Mouse (Mus musculus) kidney, adult 2 months (tissue): ENCODE measurements around the gene Gsdma. TPM values are rescaled to one million over a fixed set of nuclear protein-coding genes. Genes with fewer than 3 reads are reported as not detected.

Source experiments
- DNase-seq: peaks from one replicate; pipeline ENCODE4 v3.0.0; 2021
- H3K27ac ChIP-seq: fragments of 200-500 bp; 2 replicates; pipeline ENCODE4 v1.5.1; 2012; ENCODE audit warnings: low read depth, low read length, control low read depth, inconsistent platforms; ENCODE audit not compliant: insufficient read depth
- H3K27me3 ChIP-seq: fragments of 200-500 bp; replicated peaks from 2 replicates; pipeline ENCODE4 v1.6.1; 2012; ENCODE audit warnings: mild to moderate bottlenecking, moderate library complexity, low read length, inconsistent platforms; ENCODE audit not compliant: control insufficient read depth, insufficient read depth
- H3K36me3 ChIP-seq: fragments of 200-500 bp; 2 replicates; pipeline ENCODE4 v1.6.1; 2012; ENCODE audit warnings: mild to moderate bottlenecking, moderate library complexity, low read length, inconsistent platforms; ENCODE audit not compliant: control insufficient read depth, insufficient read depth
- H3K4me1 ChIP-seq: fragments of 200-500 bp; 2 replicates; pipeline ENCODE4 v1.6.1; 2011; ENCODE audit warnings: low read length; ENCODE audit not compliant: control insufficient read depth, insufficient read depth
- H3K4me3 ChIP-seq: fragments of 200-500 bp; 2 replicates; pipeline ENCODE4 v1.5.1; 2011; ENCODE audit warnings: mild to moderate bottlenecking, low read depth, low read length, control low read depth; ENCODE audit not compliant: insufficient read depth
- CTCF ChIP-seq: fragments of 200-500 bp; conservative IDR thresholded peaks from 2 replicates; pipeline ENCODE4 v1.5.1; 2011; ENCODE audit warnings: low read depth, mild to moderate bottlenecking, control low read depth, low read length, moderate library complexity, mixed read lengths; ENCODE audit not compliant: insufficient read depth, insufficient read length
- POLR2A ChIP-seq: fragments of 200-500 bp; IDR thresholded peaks from one replicate; pipeline ENCODE4 v1.6.1; 2011; ENCODE audit warnings: low read depth, low read length, control low read depth
- WGBS: fragments of 180-500 bp; shearing (Covaris S2); methylation state at CpG from one replicate; pipeline ENCODE4 v1.1.7; 2018; 5-methylcytosine and 5-hydroxymethylcytosine counted together
- polyA plus RNA-seq: library from polyadenylated mRNA; depleted of rRNA; stranded (reverse); fragments of >200 nt; gene quantifications from 2 replicates; pipeline ENCODE4 v1.2.3, GENCODE M21; 2012

The Gsdma gene
- polyA plus RNA-seq, 1 experiment, result not detected

DNA sequence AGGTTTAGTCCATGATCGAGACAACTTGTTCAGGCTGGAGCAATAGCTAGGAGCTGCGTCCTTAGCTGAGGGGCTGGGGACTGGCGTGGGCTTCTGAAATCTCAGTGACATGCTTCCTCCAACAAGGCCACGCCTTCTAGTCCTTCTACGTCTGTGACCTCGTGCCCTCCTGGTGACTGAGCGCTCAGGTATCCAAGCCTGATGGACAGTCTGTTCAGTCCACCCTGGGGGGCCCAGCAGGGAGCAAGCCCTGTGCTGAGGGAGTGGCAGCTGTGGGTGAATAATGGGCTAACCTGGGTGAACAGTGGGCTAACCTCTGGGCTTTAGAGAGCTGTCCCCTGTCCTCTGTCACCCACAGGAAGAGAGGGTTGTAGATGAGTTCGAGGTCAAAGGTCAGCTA lies 23.9 kb downstream of the Gsdma start:
- Histone ChIP-seq H3K36me3 (peaks cover 13% of the 10 kb centered on the region), H3K4me3 (no peak overlapping the region), H3K27me3 (no peaks in the 10 kb centered on the region), H3K4me1 (peaks cover 29% of the 10 kb centered on the region), H3K27ac (peak overlapping the region; percentile 41; the same call in 1 of the 2 replicates)
- DNase-seq, result no peak
- TF ChIP-seq POLR2A (no peak), CTCF (no peak)
- 48% methylated on average over 8 of the region's 8 CpGs for WGBS

- Histone ChIP-seq H3K27ac (peak overlapping the region; percentile 47), H3K27me3 (no peaks in the 10 kb centered on the region), H3K4me1 (peaks cover 11% of the 10 kb centered on the region), H3K4me3 (no peak overlapping the region), H3K36me3 (peaks cover 10% of the 10 kb centered on the region)
- WGBS, result 51% methylated on average over 13 of the region's 13 CpGs
- no peak for DNase-seq
- TF ChIP-seq CTCF, result no peak
- no peak for TF ChIP-seq POLR2A
Measured at GRCm38 (mm10) chr11:98693201-98693600, 29.1 kb downstream of the Gsdma start.

DNA sequence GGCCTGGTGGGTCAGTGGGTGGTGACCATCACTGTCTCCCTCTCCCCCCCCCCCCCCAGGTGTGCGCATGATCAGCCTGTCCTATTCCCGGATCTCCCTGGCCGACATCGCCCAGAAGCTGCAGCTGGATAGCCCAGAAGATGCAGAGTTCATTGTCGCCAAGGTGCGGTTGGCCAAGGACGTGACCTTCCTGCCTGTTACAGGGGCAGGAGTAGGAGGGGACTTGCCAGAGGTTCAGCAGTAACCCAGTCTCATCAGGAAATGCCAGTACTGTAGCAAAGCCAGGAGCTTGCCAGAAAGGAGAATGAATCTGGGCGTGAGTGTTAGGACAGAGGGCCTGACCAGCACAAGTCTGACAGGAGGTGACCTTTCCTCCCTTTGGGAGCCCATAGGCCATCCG lies 29.6 kb downstream of the Gsdma start:
- Histone ChIP-seq H3K36me3 (peaks cover 10% of the 10 kb centered on the region), H3K4me1 (peaks cover 11% of the 10 kb centered on the region), H3K27me3 (no peaks in the 10 kb centered on the region), H3K27ac (peak overlapping the region; percentile 47), H3K4me3 (no peak overlapping the region)
- peak; percentile 46 for DNase-seq
- 60% methylated on average over 9 of the region's 9 CpGs for WGBS
- TF ChIP-seq POLR2A, result no peak
- no peak for TF ChIP-seq CTCF

GRCm38 (mm10) chr11:98694301-98694700 lies 30.1 kb downstream of the Gsdma start:
- 53% methylated on average over 9 of the region's 9 CpGs for WGBS
- no peaks in the 10 kb centered on the region for H3K27me3 ChIP-seq
- H3K27ac ChIP-seq, result no peak overlapping the region
- no peak overlapping the region for H3K4me3 ChIP-seq
- H3K36me3 ChIP-seq, result peaks cover 10% of the 10 kb centered on the region
- no peak for TF ChIP-seq POLR2A
- no peak for TF ChIP-seq CTCF
- H3K4me1 ChIP-seq, result peaks cover 11% of the 10 kb centered on the region
- no peak for DNase-seq

DNA sequence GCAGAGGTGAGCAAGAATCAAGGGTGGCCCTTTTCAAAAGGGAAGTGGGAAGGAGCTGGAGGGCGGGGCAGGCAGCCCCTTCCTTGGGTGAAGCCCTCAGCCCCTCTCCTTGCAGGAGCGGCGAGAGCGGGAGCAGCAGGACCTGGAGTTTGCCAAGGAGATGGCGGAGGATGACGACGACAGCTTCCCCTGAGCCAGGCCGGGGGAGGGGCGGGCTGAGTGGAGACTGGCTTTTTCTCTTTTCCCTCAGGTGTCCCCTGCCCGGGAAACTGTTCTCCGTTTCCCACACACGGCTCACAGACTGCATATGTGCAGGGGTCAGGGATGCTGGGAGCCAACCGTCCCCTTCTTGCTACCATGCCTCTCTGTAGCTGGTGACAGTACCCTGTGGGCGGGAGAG lies 31.3 kb downstream of the Gsdma start:
- no peak overlapping the region for H3K27ac ChIP-seq
- H3K4me3 ChIP-seq, result no peak overlapping the region
- H3K27me3 ChIP-seq, result no peaks in the 10 kb centered on the region
- 68% methylated on average over 14 of the region's 14 CpGs for WGBS
- H3K36me3 ChIP-seq, result peaks cover 7% of the 10 kb centered on the region
- no peak for TF ChIP-seq POLR2A
- no peak for TF ChIP-seq CTCF
- DNase-seq, result no peak
- H3K4me1 ChIP-seq, result peaks cover 11% of the 10 kb centered on the region

GRCm38 (mm10) chr11:98696454-98697216 lies 32.5 kb downstream of the Gsdma start:
- WGBS, result 47% methylated on average over 14 of the region's 14 CpGs
- TF ChIP-seq POLR2A (no peak), CTCF (no peak)
- Histone ChIP-seq H3K4me3 (no peak overlapping the region), H3K27me3 (no peaks in the 10 kb centered on the region), H3K36me3 (peaks cover 4% of the 10 kb centered on the region), H3K4me1 (peaks cover 11% of the 10 kb centered on the region), H3K27ac (no peak overlapping the region)
- no peak for DNase-seq

GRCm38 (mm10) chr11:98697225-98697624 lies 33.1 kb downstream of the Gsdma start:
- DNase-seq, result peak; percentile 66
- TF ChIP-seq POLR2A (no peak), CTCF (no peak)
- no peak overlapping the region for H3K27ac ChIP-seq
- WGBS, result 59% methylated on average over 12 of the region's 12 CpGs
- no peak overlapping the region for H3K4me3 ChIP-seq
- no peaks in the 10 kb centered on the region for H3K27me3 ChIP-seq
- peaks cover 4% of the 10 kb centered on the region for H3K36me3 ChIP-seq
- H3K4me1 ChIP-seq, result peaks cover 11% of the 10 kb centered on the region
